Mouse (Mus musculus) kidney, adult 2 months (tissue): Measurements from ENCODE around the gene Upk3b. TPM values are rescaled to one million over a fixed set of nuclear protein-coding genes. Genes with fewer than 3 reads are reported as not detected.

ENCODE experiments used
- DNase-seq: peaks from one replicate; pipeline ENCODE4 v3.0.0; 2021
- H3K27ac ChIP-seq: fragments of 200-500 bp; 2 replicates; pipeline ENCODE4 v1.5.1; 2012; ENCODE audit warnings: low read depth, low read length, control low read depth, inconsistent platforms; ENCODE audit not compliant: insufficient read depth
- H3K27me3 ChIP-seq: fragments of 200-500 bp; replicated peaks from 2 replicates; pipeline ENCODE4 v1.6.1; 2012; ENCODE audit warnings: mild to moderate bottlenecking, moderate library complexity, low read length, inconsistent platforms; ENCODE audit not compliant: control insufficient read depth, insufficient read depth
- H3K36me3 ChIP-seq: fragments of 200-500 bp; 2 replicates; pipeline ENCODE4 v1.6.1; 2012; ENCODE audit warnings: mild to moderate bottlenecking, moderate library complexity, low read length, inconsistent platforms; ENCODE audit not compliant: control insufficient read depth, insufficient read depth
- H3K4me1 ChIP-seq: fragments of 200-500 bp; 2 replicates; pipeline ENCODE4 v1.6.1; 2011; ENCODE audit warnings: low read length; ENCODE audit not compliant: control insufficient read depth, insufficient read depth
- H3K4me3 ChIP-seq: fragments of 200-500 bp; 2 replicates; pipeline ENCODE4 v1.5.1; 2011; ENCODE audit warnings: mild to moderate bottlenecking, low read depth, low read length, control low read depth; ENCODE audit not compliant: insufficient read depth
- CTCF ChIP-seq: fragments of 200-500 bp; conservative IDR thresholded peaks from 2 replicates; pipeline ENCODE4 v1.5.1; 2011; ENCODE audit warnings: low read depth, mild to moderate bottlenecking, control low read depth, low read length, moderate library complexity, mixed read lengths; ENCODE audit not compliant: insufficient read depth, insufficient read length
- POLR2A ChIP-seq: fragments of 200-500 bp; IDR thresholded peaks from one replicate; pipeline ENCODE4 v1.6.1; 2011; ENCODE audit warnings: low read depth, low read length, control low read depth
- whole genome bisulfite sequencing: fragments of 180-500 bp; shearing (Covaris S2); methylation state at CpG from one replicate; pipeline ENCODE4 v1.1.7; 2018; 5-methylcytosine and 5-hydroxymethylcytosine counted together
- polyA plus RNA-seq: library from polyadenylated mRNA; depleted of rRNA; stranded (reverse); fragments of >200 nt; gene quantifications from 2 replicates; pipeline ENCODE4 v1.2.3, GENCODE M21; 2012; rRNA removed

Gene Upk3b
- polyA plus RNA-seq, 1 experiment, result 7.7 TPM

DNA sequence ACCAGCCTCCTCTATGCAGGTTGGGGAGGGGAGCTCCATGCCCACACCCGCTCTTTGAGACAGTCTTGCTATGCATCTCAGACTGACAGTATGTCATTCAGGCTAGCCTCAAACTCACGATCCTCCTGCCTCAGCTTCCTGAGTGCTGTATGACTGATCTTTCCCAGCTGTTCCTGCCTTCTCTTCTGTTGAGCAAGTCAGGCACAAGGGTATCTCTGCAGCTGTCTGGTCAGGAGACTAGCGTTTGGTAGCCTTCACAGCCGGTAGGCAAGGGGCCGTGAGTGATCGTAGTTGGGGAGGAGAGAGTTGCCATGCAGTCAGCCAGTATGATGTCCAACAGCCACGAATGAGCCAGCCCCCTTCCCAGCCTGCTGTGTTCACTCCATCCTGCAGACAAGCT, 56.8 kb downstream of the Upk3b start:
- no peak for DNase-seq
- Histone ChIP-seq H3K36me3 (no peaks in the 10 kb centered on the region), H3K27ac (no peak overlapping the region), H3K4me1 (0 out of 2 replicates have a peak, but pooled peaks cover 2% of the 10 kb centered on the region), H3K4me3 (no peak overlapping the region), H3K27me3 (no peaks in the 10 kb centered on the region)
- WGBS, result 84% methylated on average over 7 of the region's 7 CpGs
- no peak for TF ChIP-seq POLR2A
- no peak for TF ChIP-seq CTCF

Other genes starting within 250 kb of the Upk3b start
- 0.03 and 0.16 TPM in 2 replicates for gene Srrm3, start 231.6 kb upstream of the Upk3b start, polyA plus RNA-seq
- 77.2 and 77.8 TPM in 2 replicates for gene Hspb1, start 150.6 kb upstream of the Upk3b start, polyA plus RNA-seq
- gene Ywhag, start 103.9 kb upstream of the Upk3b start, polyA plus RNA-seq, result 47.9 and 57.1 TPM in 2 replicates
- gene Ssc4d, start 64.0 kb upstream of the Upk3b start, polyA plus RNA-seq, result 4.3 and 5.0 TPM in 2 replicates
- gene Zp3, start 58.4 kb upstream of the Upk3b start, polyA plus RNA-seq, result 0.08 TPM in 1 of 2 replicates, not detected in the other
- gene Dtx2, start 43.7 kb upstream of the Upk3b start, polyA plus RNA-seq, result 16.3 and 16.7 TPM in 2 replicates
- gene Upk3bl, start 16.0 kb downstream of the Upk3b start, polyA plus RNA-seq, result 0.52 and 0.96 TPM in 2 replicates
- 7.6 and 9.1 TPM in 2 replicates for gene Rasa4, start 45.4 kb downstream of the Upk3b start, polyA plus RNA-seq
- gene Polr2j, start 78.1 kb downstream of the Upk3b start, polyA plus RNA-seq, result 88.9 and 103 TPM in 2 replicates
- gene Lrwd1, start 97.6 kb downstream of the Upk3b start, polyA plus RNA-seq, result 18.4 and 19.9 TPM in 2 replicates
- 11.1 and 11.8 TPM in 2 replicates for gene Alkbh4, start 97.7 kb downstream of the Upk3b start, polyA plus RNA-seq
- gene Orai2, start 132.2 kb downstream of the Upk3b start, polyA plus RNA-seq, result 9.7 and 12.7 TPM in 2 replicates
- 9.0 and 14.1 TPM in 2 replicates for gene Prkrip1, start 160.5 kb downstream of the Upk3b start, polyA plus RNA-seq
- gene Sh2b2, start 208.1 kb downstream of the Upk3b start, polyA plus RNA-seq, result 7.5 and 8.7 TPM in 2 replicates